Mouse (Mus musculus) lung, postnatal 0 days (tissue): ENCODE results near the gene Ankrd44.

Experiments used
- CTCF ChIP-seq: IDR thresholded peaks from 2 replicates; pipeline ENCODE4 v1.5.1; 2016; ENCODE audit warnings: antibody characterized with exemption, mild to moderate bottlenecking
- EP300 ChIP-seq: IDR thresholded peaks from 2 replicates; pipeline ENCODE4 v1.6.1; 2016; ENCODE audit warnings: antibody characterized with exemption, mild to moderate bottlenecking, control low read depth

DNA sequence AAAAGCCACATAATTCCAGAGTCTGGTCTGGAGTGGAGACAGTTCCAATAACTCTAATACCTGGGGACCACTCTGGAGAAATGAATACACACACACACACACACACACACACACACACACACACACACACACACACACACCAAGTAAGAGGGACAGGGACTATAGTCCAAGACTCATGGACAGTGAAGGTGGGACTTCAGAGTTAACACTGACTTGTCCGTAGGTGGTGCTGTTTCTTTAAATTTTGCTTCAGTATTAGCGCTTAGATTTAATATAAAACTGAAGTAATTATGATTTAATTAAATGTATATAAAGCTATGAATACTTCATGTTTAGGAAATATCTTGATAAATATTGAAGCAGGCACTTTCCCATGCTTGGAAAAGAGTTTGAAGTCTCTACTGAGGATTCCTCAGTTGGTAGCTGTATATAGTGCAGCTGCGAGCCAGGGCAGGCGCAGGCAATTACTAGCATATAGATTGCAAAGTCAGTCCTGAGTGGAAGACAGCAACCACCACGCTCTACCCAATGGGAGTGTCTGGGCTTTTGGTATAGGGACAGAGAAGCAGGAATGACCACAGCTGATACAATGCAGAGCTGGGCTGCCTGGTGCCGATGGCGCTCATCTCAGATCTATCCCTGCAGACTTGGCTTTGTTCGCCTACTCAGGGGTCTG lies 170.4 kb downstream of the Ankrd44 start:
- TF ChIP-seq CTCF (peak; percentile 42), EP300 (no peak)
